Mouse (Mus musculus): ENCODE results near the gene Gm28042.

DNA sequence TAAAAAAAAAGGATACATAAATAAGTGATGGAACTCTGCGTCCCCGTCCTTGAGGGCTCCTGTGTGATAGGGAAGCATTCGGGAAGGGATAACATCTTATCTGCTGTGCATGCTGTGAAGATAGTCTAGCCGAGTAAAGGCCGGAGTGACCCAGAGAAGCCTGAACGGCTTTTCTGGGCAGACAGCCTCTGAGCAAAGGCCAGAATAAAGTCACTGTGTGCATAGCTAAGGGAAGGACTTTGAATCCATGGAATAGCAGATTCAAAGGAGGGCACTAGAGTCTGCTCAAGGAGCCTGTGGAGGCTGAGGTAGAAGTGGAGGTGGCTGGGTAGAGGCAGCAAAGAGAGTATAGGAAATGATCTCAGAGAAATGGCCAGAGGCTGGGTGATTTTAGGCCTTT lies 32.5 kb upstream of the Gm28042 start:
- TF ChIP-seq CTCF (IDR thresholded peaks at IDR 0.05; ENCODE audit: borderline replicate concordance, control insufficient read depth, extremely low read depth, insufficient read depth, low read length, poor library complexity) (no peak), POLR2A (IDR thresholded peaks at IDR 0.05; ENCODE audit: control insufficient read depth, extremely low read depth, insufficient read depth, low read length, poor library complexity) (no peak)
